ENCODE assay signal across 8 mouse cellular contexts in the genomic region with DNA sequence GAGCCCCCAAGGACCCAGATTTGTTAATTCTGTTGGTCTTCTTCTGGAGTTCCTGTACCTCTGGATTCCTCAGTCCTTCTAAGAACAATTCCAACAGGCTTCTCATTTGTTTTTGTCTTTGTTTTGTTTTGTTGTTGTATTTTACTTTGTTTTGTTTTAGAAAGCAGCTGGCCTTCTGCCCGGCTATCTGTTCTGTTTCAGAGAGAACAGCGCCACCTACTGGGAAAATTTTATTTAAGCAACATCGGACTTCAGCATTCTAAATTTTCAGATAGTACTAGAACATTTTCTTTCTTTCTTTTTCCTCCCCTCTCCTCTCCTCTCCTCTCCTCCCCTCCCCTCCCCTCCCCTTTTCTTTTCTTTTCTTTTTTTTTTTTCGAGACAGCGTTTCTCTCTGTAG.
DNase-seq lines count a peak whose midpoint lies in the region; ATAC-seq and TF ChIP-seq lines count a peak whose summit lies in the region.

No protein-coding gene starts in this region.

- peak; percentile 68 for TF ChIP-seq CTCF in heart, adult 2 months (IDR thresholded peaks at IDR 0.05)
- peak; percentile 68 for TF ChIP-seq CTCF in left cerebral cortex, adult 2 months (IDR thresholded peaks at IDR 0.05)
- TF ChIP-seq CTCF in thymus, adult 2 months (IDR thresholded peaks at IDR 0.05; ENCODE audit: borderline replicate concordance, control insufficient read depth, extremely low read depth, insufficient read depth, low read length, poor library complexity), result no peak

- H3K9me3 ChIP-seq in heart, embryonic 12.5 days (replicated peaks), result no peaks in the 10 kb centered on the region

- 0 out of 2 replicates have a peak, but pooled peaks cover 2% of the 10 kb centered on the region for H3K27me3 ChIP-seq in heart, adult 2 months (ENCODE audit: control insufficient read depth, insufficient read depth, low read length)
- H3K27me3 ChIP-seq in heart, embryonic 12.5 days (replicated peaks), result no peaks in the 10 kb centered on the region
- no peaks in the 10 kb centered on the region for H3K27me3 ChIP-seq in thymus, adult 2 months (ENCODE audit: control insufficient read depth, insufficient read depth, low read length)

- H3K27ac ChIP-seq in heart, adult 2 months, result no peak overlapping the region
- no peak overlapping the region for H3K27ac ChIP-seq in heart, embryonic 12.5 days (ENCODE audit: poor library complexity, severe bottlenecking)
- H3K27ac ChIP-seq in left cerebral cortex, adult 2 months, result no peak overlapping the region
- no peak overlapping the region for H3K27ac ChIP-seq in thymus, adult 2 months (ENCODE audit: control insufficient read depth, insufficient read depth, low read length)

- no peak for TF ChIP-seq POLR2A in heart, adult 2 months (IDR thresholded peaks at IDR 0.05; ENCODE audit: insufficient read depth, low read depth, low read length)
- no peak for TF ChIP-seq POLR2A in thymus, adult 2 months (IDR thresholded peaks at IDR 0.05; ENCODE audit: control insufficient read depth, extremely low read depth, insufficient read depth, low read length, poor library complexity)

- H3K4me3 ChIP-seq in heart, adult 2 months, result no peak overlapping the region
- no peak overlapping the region for H3K4me3 ChIP-seq in heart, embryonic 12.5 days
- H3K4me3 ChIP-seq in left cerebral cortex, adult 2 months, result no peak overlapping the region
- no peak overlapping the region for H3K4me3 ChIP-seq in thymus, adult 2 months (ENCODE audit: control insufficient read depth, insufficient read depth, low read length)

- H3K79me2 ChIP-seq in heart, adult 2 months (replicated peaks; ENCODE audit: control insufficient read depth, insufficient read depth, low read length), result no peaks in the 10 kb centered on the region

- DNase-seq in heart, adult 2 months, result no peak
- peak; percentile 18 for DNase-seq in thymus, postnatal 4 days
- no peak for DNase-seq in thymus, postnatal 36 days
- DNase-seq in embryo, embryonic 10.5 days (ENCODE audit: low spot score), result peak; percentile 89
- DNase-seq in left cerebral cortex, adult 2 months (ENCODE audit: extremely low spot score in 1 of 2, low spot score in 2 of 2), result peak in 1 of 2 experiments; percentile 22
- peak; percentile 32 for DNase-seq in retina, adult 2 months (ENCODE audit: low read depth, low spot score)
- no peak for DNase-seq in thymus, adult 2 months

- ATAC-seq in heart, embryonic 12.5 days (ENCODE audit: insufficient number of reproducible peaks, low FRiP score), result no peak

- H3K4me1 ChIP-seq in heart, adult 2 months (ENCODE audit: control insufficient read depth, insufficient read depth, low read length), result no peaks in the 10 kb centered on the region
- H3K4me1 ChIP-seq in heart, embryonic 12.5 days (replicated peaks), result no peaks in the 10 kb centered on the region; the same call in 1 of the 2 replicates
- no peaks in the 10 kb centered on the region for H3K4me1 ChIP-seq in thymus, adult 2 months (replicated peaks; ENCODE audit: control insufficient read depth, insufficient read depth, low read length)

- intact Hi-C loops in heart, adult 2 months (cut with DNase I), result no loop called here
- intact Hi-C loops in left cerebral cortex, adult 2 months (cut with DNase I), result no loop called here

- no peak overlapping the region for H3K9ac ChIP-seq in heart, adult 2 months (ENCODE audit: low read depth, low read length)
- no peak overlapping the region for H3K9ac ChIP-seq in heart, embryonic 12.5 days

- WGBS in heart, adult 2 months, result 22% methylated on average over 4 of the region's 5 CpGs
- WGBS in heart, embryonic 12.5 days, result 32% methylated on average over 4 of the region's 5 CpGs
- WGBS in thymus, adult 2 months, result 6% methylated on average over 3 of the region's 5 CpGs

- TF ChIP-seq EP300 in heart, adult 2 months (IDR thresholded peaks at IDR 0.05; ENCODE audit: insufficient read depth, low read depth, low read length), result no peak

- no peak overlapping the region for H3K4me2 ChIP-seq in heart, embryonic 12.5 days

- no peaks in the 10 kb centered on the region for H3K36me3 ChIP-seq in heart, adult 2 months (ENCODE audit: control insufficient read depth, insufficient read depth, low read length)
- H3K36me3 ChIP-seq in heart, embryonic 12.5 days, result no peaks in the 10 kb centered on the region
- H3K36me3 ChIP-seq in thymus, adult 2 months (ENCODE audit: control insufficient read depth, insufficient read depth, low read length), result no peaks in the 10 kb centered on the region

Comparison
In these comparisons a context has a peak if more than half of its experiments do, and no peak if none do; other contexts are left out.
1. DNase-seq: peak in thymus, postnatal 4 days (single experiment), embryo, embryonic 10.5 days (single experiment) and retina, adult 2 months (single experiment); none in heart, adult 2 months (0 of 2), thymus, postnatal 36 days (0 of 2) and thymus, adult 2 months (single experiment).